Mouse (Mus musculus) forebrain, embryonic 10.5 days (tissue): ENCODE data around the gene Lcn9. TPM values are rescaled to one million over a fixed set of nuclear protein-coding genes. Genes with fewer than 3 reads are reported as not detected.

ENCODE experiments used
- DNase-seq: peaks from one replicate; pipeline ENCODE4 v3.0.0-alpha.2; 2017; ENCODE audit warnings: low spot score; ENCODE audit errors: extremely low spot score
- H3K27ac ChIP-seq: fragments of 300-500 bp; sonication (generic); 2 replicates; pipeline ENCODE4 v1.5.1; 2016; ENCODE audit warnings: mild to moderate bottlenecking
- H3K27me3 ChIP-seq: fragments of 300-500 bp; sonication (generic); 2 replicates; pipeline ENCODE4 v1.6.1; 2016; ENCODE audit warnings: mild to moderate bottlenecking; ENCODE audit not compliant: poor library complexity, severe bottlenecking
- H3K36me3 ChIP-seq: fragments of 300-500 bp; sonication (generic); replicated peaks from 2 replicates; pipeline ENCODE4 v1.6.1; 2016; ENCODE audit warnings: mild to moderate bottlenecking, moderate library complexity
- H3K4me1 ChIP-seq: fragments of 300-500 bp; sonication (generic); 2 replicates; pipeline ENCODE4 v1.6.1; 2016
- H3K4me3 ChIP-seq: fragments of 300-500 bp; sonication (generic); 2 replicates; pipeline ENCODE4 v1.5.1; 2016; ENCODE audit warnings: mild to moderate bottlenecking, moderate library complexity
- H3K9me3 ChIP-seq: fragments of 300-500 bp; sonication (generic); 2 replicates; pipeline ENCODE4 v1.6.1; 2016; ENCODE audit warnings: mild to moderate bottlenecking, moderate library complexity
- WGBS: fragments of 180-500 bp; shearing (Covaris S2); methylation state at CpG from one replicate; pipeline ENCODE4 v1.1.7; 2016; 5-methylcytosine and 5-hydroxymethylcytosine counted together
- polyA plus RNA-seq: library from polyadenylated mRNA; unstranded; fragments of >200 nt; fragmentation: Nextera tagmentation; extraction: Ambion mirVana; gene quantifications from 2 replicates; pipeline ENCODE4 v1.2.1, GENCODE M21; 2016

The Lcn9 gene
- polyA plus RNA-seq, 1 experiment from 2014 or later, result not detected

GRCm38 (mm10) chr2:25859891-25860290 is 36.9 kb downstream of the Lcn9 start:
- no peak for DNase-seq
- no peak overlapping the region for H3K4me3 ChIP-seq
- WGBS, result 80% methylated on average over 3 of the region's 3 CpGs
- H3K27me3 ChIP-seq, result peaks cover 33% of the 10 kb centered on the region
- no peaks in the 10 kb centered on the region for H3K36me3 ChIP-seq
- no peaks in the 10 kb centered on the region for H3K9me3 ChIP-seq
- peaks cover 18% of the 10 kb centered on the region for H3K4me1 ChIP-seq
- H3K27ac ChIP-seq, result no peak overlapping the region

GRCm38 (mm10) chr2:25862038-25862437 is 39.1 kb downstream of the Lcn9 start:
- Histone ChIP-seq H3K9me3 (no peaks in the 10 kb centered on the region), H3K27me3 (peaks cover 53% of the 10 kb centered on the region), H3K4me3 (no peak overlapping the region), H3K4me1 (peaks cover 18% of the 10 kb centered on the region), H3K27ac (no peak overlapping the region), H3K36me3 (no peaks in the 10 kb centered on the region)
- DNase-seq, result no peak
- WGBS, result 93% methylated on average over 2 of the region's 2 CpGs

GRCm38 (mm10) chr2:25862696-25863270 is 39.8 kb downstream of the Lcn9 start:
- peak overlapping the region; percentile 70 for H3K4me3 ChIP-seq
- H3K36me3 ChIP-seq, result no peaks in the 10 kb centered on the region
- H3K4me1 ChIP-seq, result peaks cover 18% of the 10 kb centered on the region
- 66% methylated on average over 5 of the region's 5 CpGs for WGBS
- H3K27me3 ChIP-seq, result peaks cover 53% of the 10 kb centered on the region
- DNase-seq, result no peak
- H3K9me3 ChIP-seq, result no peaks in the 10 kb centered on the region
- H3K27ac ChIP-seq, result no peak overlapping the region

- peaks cover 18% of the 10 kb centered on the region for H3K4me1 ChIP-seq
- H3K36me3 ChIP-seq, result no peaks in the 10 kb centered on the region
- peak within 1 kb of the TSS; percentile 70 for H3K4me3 ChIP-seq
- DNase-seq, result peak; percentile 28
- H3K27me3 ChIP-seq, result peaks cover 53% of the 10 kb centered on the region
- 0 out of 2 replicates have a peak within 1 kb of the TSS, but pooled peaks have one; percentile 48 for H3K27ac ChIP-seq
- H3K9me3 ChIP-seq, result no peaks in the 10 kb centered on the region
- 1% methylated on average over 48 of the region's 53 CpGs for WGBS
These were observed 40.6 kb downstream of the Lcn9 start, which contains the start of gene Kcnt1 for GRCm38 (mm10) chr2:25863337-25864131. TSS of gene Kcnt1 (plus strand) at chr2:25863734.

GRCm38 (mm10) chr2:25864230-25864629 is 41.3 kb downstream of the Lcn9 start:
- H3K27me3 ChIP-seq, result peaks cover 53% of the 10 kb centered on the region
- H3K36me3 ChIP-seq, result no peaks in the 10 kb centered on the region
- peak; percentile 17 for DNase-seq
- peaks cover 18% of the 10 kb centered on the region for H3K4me1 ChIP-seq
- peak overlapping the region; percentile 70 for H3K4me3 ChIP-seq
- WGBS, result 6% methylated on average over 18 of the region's 18 CpGs
- no peaks in the 10 kb centered on the region for H3K9me3 ChIP-seq
- no peak overlapping the region for H3K27ac ChIP-seq

GRCm38 (mm10) chr2:25865412-25865811 is 42.5 kb downstream of the Lcn9 start:
- H3K27me3 ChIP-seq, result peaks cover 53% of the 10 kb centered on the region
- peaks cover 18% of the 10 kb centered on the region for H3K4me1 ChIP-seq
- DNase-seq, result no peak
- H3K27ac ChIP-seq, result no peak overlapping the region
- H3K9me3 ChIP-seq, result no peaks in the 10 kb centered on the region
- H3K36me3 ChIP-seq, result no peaks in the 10 kb centered on the region
- 24% methylated on average over 4 of the region's 4 CpGs for WGBS
- H3K4me3 ChIP-seq, result no peak overlapping the region

- H3K4me1 ChIP-seq, result peaks cover 18% of the 10 kb centered on the region
- no peak overlapping the region for H3K4me3 ChIP-seq
- WGBS, result 72% methylated on average over 5 of the region's 5 CpGs
- DNase-seq, result no peak
- peaks cover 52% of the 10 kb centered on the region for H3K27me3 ChIP-seq
- no peak overlapping the region for H3K27ac ChIP-seq
- no peaks in the 10 kb centered on the region for H3K36me3 ChIP-seq
- no peaks in the 10 kb centered on the region for H3K9me3 ChIP-seq
These were observed 43.7 kb downstream of the Lcn9 start for GRCm38 (mm10) chr2:25866656-25867055.

Other genes with a start within 250 kb of the Lcn9 start
- gene Mamdc4, start 248.3 kb upstream of the Lcn9 start, polyA plus RNA-seq, result 5.0 and 7.0 TPM in 2 replicates
- 162 and 165 TPM in 2 replicates for gene Phpt1, start 247.9 kb upstream of the Lcn9 start, polyA plus RNA-seq
- gene Ajm1, start 241.4 kb upstream of the Lcn9 start, polyA plus RNA-seq, result 0.02 TPM in 1 of 2 replicates, not detected in the other
- 78.3 and 80.8 TPM in 2 replicates for gene Rabl6, start 214.6 kb upstream of the Lcn9 start, polyA plus RNA-seq
- 0.09 TPM in 2 replicates for gene Ccdc183, start 205.5 kb upstream of the Lcn9 start, polyA plus RNA-seq
- gene Tmem141, start 201.1 kb upstream of the Lcn9 start, polyA plus RNA-seq, result 16.4 and 17.9 TPM in 2 replicates
- gene Fcna, start 195.1 kb upstream of the Lcn9 start, polyA plus RNA-seq, result 0.30 and 0.37 TPM in 2 replicates
- not detected in 2 replicates for gene Lcn8, start 170.0 kb upstream of the Lcn9 start, polyA plus RNA-seq
- gene Lcn5, start 165.2 kb upstream of the Lcn9 start, polyA plus RNA-seq, result not detected in 2 replicates
- gene Lcn6, start 146.4 kb upstream of the Lcn9 start, polyA plus RNA-seq, result not detected in 2 replicates
- not detected in 2 replicates for gene Lcn10, start 140.4 kb upstream of the Lcn9 start, polyA plus RNA-seq
- gene Obp2a, start 123.1 kb upstream of the Lcn9 start, polyA plus RNA-seq, result not detected in 2 replicates
- 75.6 and 76.1 TPM in 2 replicates for gene Bmyc, start 116.4 kb upstream of the Lcn9 start, polyA plus RNA-seq
- not detected in 2 replicates for gene Obp2b, start 86.1 kb upstream of the Lcn9 start, polyA plus RNA-seq
- not detected in 2 replicates for gene Lcn3, start 57.6 kb upstream of the Lcn9 start, polyA plus RNA-seq
- not detected in 2 replicates for gene Lcn11, start 46.1 kb upstream of the Lcn9 start, polyA plus RNA-seq
- not detected in 2 replicates for gene Gm13539, start 40.9 kb upstream of the Lcn9 start, polyA plus RNA-seq
- not detected in 2 replicates for gene Glt6d1, start 7.3 kb upstream of the Lcn9 start, polyA plus RNA-seq
- not detected in 2 replicates for gene Sohlh1, start 24.1 kb downstream of the Lcn9 start, polyA plus RNA-seq
- 0.40 and 1.4 TPM in 2 replicates for gene Kcnt1, start 40.6 kb downstream of the Lcn9 start, polyA plus RNA-seq
- 24.5 and 28.9 TPM in 2 replicates for gene Camsap1, start 160.1 kb downstream of the Lcn9 start, polyA plus RNA-seq
- 85.3 and 86.2 TPM in 2 replicates for gene Ubac1, start 198.6 kb downstream of the Lcn9 start, polyA plus RNA-seq